In genomic region chr6:51766482-51766881, GRCm38 (mm10) we compare ENCODE assay signal across 24 mouse cellular contexts.
DNase-seq lines count a peak whose midpoint lies in the region; ATAC-seq and TF ChIP-seq lines count a peak whose summit lies in the region.
"Had no signal": no experiment of that assay in that cellular context is flagged by ENCODE, and none has a peak within 500 bp of the region (broad histone marks: within the 10 kb centered on the region; RNA-seq: fewer than 3 reads in every experiment).

No protein-coding gene starts in this region.

- intact Hi-C loops in left cerebral cortex, postnatal 4 days (cut with DNase I): loop anchor here (10.0 kb wide), 1 partner anchor 152 kb away; no protein-coding TSS in a partner anchor

- H3K27ac ChIP-seq in kidney, embryonic 15.5 days: 0 out of 2 replicates have a peak overlapping the region, but pooled peaks have one; percentile 22
- H3K27ac ChIP-seq in forebrain, embryonic 15.5 days (replicated peaks): peak overlapping the region; percentile 48; the same call in 1 of the 2 replicates
- peak overlapping the region; percentile 13; the same call in 1 of the 2 replicates for H3K27ac ChIP-seq in hindbrain, postnatal 0 days
- H3K27ac ChIP-seq: embryonic facial prominence, embryonic 10.5 days; heart, adult 2 months; heart, embryonic 13.5 days; layer of hippocampus, adult 2 months; limb, embryonic 12.5 days; stomach, postnatal 0 days had no signal

- H3K9ac ChIP-seq in kidney, embryonic 15.5 days: no peak overlapping the region
- H3K9ac ChIP-seq in forebrain, embryonic 15.5 days (replicated peaks): no peak overlapping the region
- no peak overlapping the region for H3K9ac ChIP-seq in hindbrain, postnatal 0 days (replicated peaks; ENCODE audit: low read length)
- H3K9ac ChIP-seq: heart, embryonic 13.5 days; limb, embryonic 12.5 days; liver, postnatal 0 days had no signal

- peaks cover 23% of the 10 kb centered on the region for H3K27me3 ChIP-seq in kidney, embryonic 15.5 days
- H3K27me3 ChIP-seq in forebrain, embryonic 15.5 days: no peaks in the 10 kb centered on the region
- no peaks in the 10 kb centered on the region for H3K27me3 ChIP-seq in hindbrain, postnatal 0 days (ENCODE audit: insufficient read depth, low read length)

- H3K4me2 ChIP-seq in kidney, embryonic 15.5 days: no peak overlapping the region
- H3K4me2 ChIP-seq in forebrain, embryonic 15.5 days (replicated peaks): no peak overlapping the region
- H3K4me2 ChIP-seq in hindbrain, postnatal 0 days (ENCODE audit: low read depth, low read length): no peak overlapping the region
- H3K4me2 ChIP-seq: heart, embryonic 13.5 days; limb, embryonic 12.5 days; liver, embryonic 11.5 days had no signal

- H3K4me1 ChIP-seq in kidney, embryonic 15.5 days: peaks cover 33% of the 10 kb centered on the region
- H3K4me1 ChIP-seq in forebrain, embryonic 15.5 days: peaks cover 28% of the 10 kb centered on the region
- H3K4me1 ChIP-seq in hindbrain, postnatal 0 days (ENCODE audit: insufficient read depth, low read length): peaks cover 6% of the 10 kb centered on the region; the same call in 1 of the 2 replicates

- WGBS in kidney, embryonic 15.5 days: 21% methylated on average over 3 of the region's 3 CpGs
- 18% methylated on average over 3 of the region's 3 CpGs for WGBS in forebrain, embryonic 15.5 days
- 33% methylated on average over 3 of the region's 3 CpGs for WGBS in hindbrain, postnatal 0 days

- DNase-seq in kidney, adult 18-20 months: no peak
- peak; percentile 65 for DNase-seq in brain, embryonic 14.5 days (ENCODE audit: low read depth)
- DNase-seq in hindbrain, postnatal 0 days (ENCODE audit: low spot score): no peak
- no peak for DNase-seq in layer of hippocampus, postnatal 36 days
- no peak for DNase-seq in left cerebral cortex, postnatal 4 days
- DNase-seq in adrenal gland, postnatal 25 days: no peak
- DNase-seq: adrenal gland, postnatal 10 days; cerebellum, postnatal 10 days; gastrocnemius, postnatal 25 days; heart, adult 2 months; kidney, adult 8-10 months; kidney, postnatal 14 days; liver, postnatal 0 days; lung, postnatal 10 days; right cerebral cortex, postnatal 14 days had no signal

- H3K4me3 ChIP-seq in kidney, embryonic 15.5 days (replicated peaks): no peak overlapping the region
- no peak overlapping the region for H3K4me3 ChIP-seq in forebrain, embryonic 15.5 days
- no peak overlapping the region for H3K4me3 ChIP-seq in hindbrain, postnatal 0 days (ENCODE audit: low read length)
- H3K4me3 ChIP-seq: embryonic facial prominence, embryonic 10.5 days; heart, adult 2 months; heart, embryonic 13.5 days; layer of hippocampus, adult 2 months; limb, embryonic 12.5 days had no signal

- H3K9me3 ChIP-seq in kidney, embryonic 15.5 days (replicated peaks): no peaks in the 10 kb centered on the region
- H3K9me3 ChIP-seq in forebrain, embryonic 15.5 days: no peaks in the 10 kb centered on the region
- H3K9me3 ChIP-seq in hindbrain, postnatal 0 days (ENCODE audit: low read length): no peaks in the 10 kb centered on the region
- H3K9me3 ChIP-seq: embryonic facial prominence, embryonic 10.5 days; heart, embryonic 13.5 days; limb, embryonic 12.5 days had no signal

- ATAC-seq in kidney, embryonic 15.5 days (replicated peaks; ENCODE audit: low FRiP score): no peak
- no peak for ATAC-seq in forebrain, embryonic 15.5 days (replicated peaks)
- ATAC-seq in hindbrain, postnatal 0 days: no peak
- ATAC-seq: inflammation-experienced regulatory T-cells, adult 6 months; liver, postnatal 0 days had no signal

- H3K36me3 ChIP-seq in kidney, embryonic 15.5 days: no peaks in the 10 kb centered on the region
- no peaks in the 10 kb centered on the region for H3K36me3 ChIP-seq in forebrain, embryonic 15.5 days
- H3K36me3 ChIP-seq in hindbrain, postnatal 0 days (ENCODE audit: insufficient read depth, low read length): no peaks in the 10 kb centered on the region
- H3K36me3 ChIP-seq: embryonic facial prominence, embryonic 10.5 days; heart, embryonic 13.5 days; limb, embryonic 12.5 days had no signal

- TF ChIP-seq CTCF in brain, embryonic 14.5 days (IDR thresholded peaks at IDR 0.05; ENCODE audit: borderline replicate concordance, extremely low read depth, insufficient read depth, insufficient read length): no peak
- no peak for TF ChIP-seq CTCF in hindbrain, postnatal 0 days (IDR thresholded peaks at IDR 0.05; ENCODE audit: low read depth)

- TF ChIP-seq POLR2A in brain, embryonic 14.5 days (IDR thresholded peaks at IDR 0.05; ENCODE audit: borderline replicate concordance, extremely low read depth, insufficient read depth, insufficient read length, poor library complexity, severe bottlenecking): no peak
